Mouse (Mus musculus) erythroblast, embryonic 14.5 days (primary cell): ENCODE results near the gene Lactbl1.

Source experiments
- GATA1 ChIP-seq: IDR thresholded peaks from 2 replicates; pipeline ENCODE4 v1.6.1; 2012; ENCODE audit warnings: low read length, inconsistent platforms, mixed read lengths
- TAL1 ChIP-seq: IDR thresholded peaks from 3 replicates; pipeline ENCODE4 v1.6.1; 2012; ENCODE audit warnings: low read length, inconsistent platforms, mixed read lengths

DNA sequence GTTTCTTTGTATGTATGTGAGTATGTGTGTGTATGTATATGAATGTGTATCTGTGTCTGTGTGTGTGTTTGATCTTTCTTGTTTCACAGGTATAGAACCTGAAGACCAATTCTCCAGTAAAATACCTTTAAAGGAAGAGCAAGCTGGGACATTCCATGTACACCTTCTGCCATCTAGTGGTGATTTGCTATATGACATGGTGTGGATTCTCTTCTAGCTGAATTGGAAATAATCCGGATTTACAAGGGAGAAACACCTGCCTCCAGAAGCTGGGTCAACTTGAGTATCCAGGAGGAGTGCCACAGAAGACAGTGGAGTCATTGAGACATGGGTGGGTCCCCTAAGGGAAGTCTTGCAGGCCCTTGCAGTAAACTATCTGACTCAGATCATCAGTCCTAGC lies 1.1 kb upstream of the Lactbl1 start:
- TF ChIP-seq GATA1 (no peak), TAL1 (no peak)
